Mouse (Mus musculus) C2C12 (cell line): ENCODE measurements around the gene Polh.

Source experiments
- CEBPB ChIP-seq: IDR thresholded peaks from one replicate; pipeline ENCODE4 v1.6.1; 2011; ENCODE audit warnings: low read depth, mild to moderate bottlenecking, control low read depth, moderate library complexity
- CTCF ChIP-seq: IDR thresholded peaks from one replicate; pipeline ENCODE4 v1.5.1; 2011; ENCODE audit not compliant: control insufficient read depth, insufficient read depth, insufficient read length
- MAX ChIP-seq: IDR thresholded peaks from one replicate; pipeline ENCODE4 v1.6.1; 2011; ENCODE audit warnings: mild to moderate bottlenecking, control low read depth
- USF1 ChIP-seq: IDR thresholded peaks from one replicate; pipeline ENCODE4 v1.6.1; 2011; ENCODE audit warnings: low read depth, mild to moderate bottlenecking, control low read depth, moderate library complexity

DNA sequence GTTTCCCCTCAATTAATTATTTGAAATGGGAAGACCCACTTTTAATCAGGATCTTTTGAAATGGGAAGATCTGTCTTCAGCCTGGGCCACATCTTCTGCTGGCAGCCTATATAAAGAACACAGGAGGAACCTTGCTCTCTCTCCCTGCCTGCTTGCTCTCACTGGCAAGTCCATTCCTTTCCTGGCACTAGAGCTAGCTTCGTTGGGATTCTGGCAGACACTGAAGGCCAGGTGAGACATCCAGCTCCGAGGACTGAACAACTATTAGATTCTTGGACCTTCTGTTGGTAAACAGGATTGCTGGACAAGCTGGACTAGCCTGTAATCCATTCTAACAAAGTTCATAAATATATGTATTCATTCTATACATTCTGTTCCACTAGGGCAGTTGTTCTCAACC, 13.6 kb downstream of the Polh start:
- TF ChIP-seq MAX (no peak), CTCF (no peak), USF1 (no peak), CEBPB (no peak)
